18 mouse cellular contexts compared by ENCODE assay signal in genomic region chr9:48257001-48257400, GRCm38 (mm10).
"Had no signal": no experiment of that assay in that cellular context is flagged by ENCODE, and none has a peak within 500 bp of the region (broad histone marks: within the 10 kb centered on the region; RNA-seq: fewer than 3 reads in every experiment).

No protein-coding gene starts in this region.

- ATAC-seq: liver, postnatal 0 days; lung, postnatal 0 days had no signal

- H3K9ac ChIP-seq: liver, embryonic 13.5 days; liver, embryonic 15.5 days; liver, postnatal 0 days; lung, embryonic 15.5 days; neural tube, embryonic 12.5 days; stomach, embryonic 15.5 days had no signal

- DNase-seq: liver, embryonic 13.5 days; liver, postnatal 0 days; lung, adult 2 months; lung, postnatal 14 days; lung, postnatal 36 days; right cerebral cortex, postnatal 14 days; thymus, adult 2 months; thymus, postnatal 25 days; thymus, postnatal 4 days had no signal

- H3K27ac ChIP-seq: liver, embryonic 13.5 days; liver, embryonic 15.5 days; lung, embryonic 15.5 days; macrophage; neural tube, embryonic 12.5 days; stomach, embryonic 15.5 days; stomach, postnatal 0 days had no signal

- H3K27me3 ChIP-seq: stomach, embryonic 15.5 days had no signal

- H3K36me3 ChIP-seq: liver, embryonic 13.5 days; liver, embryonic 15.5 days; lung, embryonic 15.5 days; neural tube, embryonic 12.5 days; stomach, embryonic 15.5 days had no signal

- H3K4me3 ChIP-seq: liver, embryonic 13.5 days; liver, embryonic 15.5 days; lung, embryonic 15.5 days; megakaryocyte, embryonic 14.5 days; neural tube, embryonic 12.5 days; stomach, embryonic 15.5 days had no signal

- H3K4me1 ChIP-seq: liver, embryonic 13.5 days; liver, embryonic 15.5 days; neural tube, embryonic 12.5 days; stomach, embryonic 15.5 days had no signal

- H3K9me3 ChIP-seq: liver, embryonic 13.5 days; liver, embryonic 15.5 days; lung, embryonic 15.5 days; megakaryocyte, embryonic 14.5 days; neural tube, embryonic 12.5 days; stomach, embryonic 15.5 days had no signal

- H3K4me2 ChIP-seq: liver, embryonic 11.5 days; liver, embryonic 13.5 days; liver, embryonic 15.5 days; lung, embryonic 15.5 days; neural tube, embryonic 12.5 days; stomach, embryonic 15.5 days had no signal
